Mouse (Mus musculus) heart, postnatal 4 days (tissue): Measurements from ENCODE around the gene Prtg. TPM values are rescaled to one million over a fixed set of nuclear protein-coding genes. Genes with fewer than 3 reads are reported as not detected.

Experiments used
- DNase-seq: peaks from one replicate; pipeline ENCODE4 v3.0.0; 2021
- total RNA-seq, 2 experiments: library from RNA; stranded (reverse); gene quantifications; 2 replicates each; pipeline ENCODE4 v1.2.3; 2021

The Prtg gene
- total RNA-seq, 2 experiments from 2014 or later = 0.36 to 0.57 TPM

DNA sequence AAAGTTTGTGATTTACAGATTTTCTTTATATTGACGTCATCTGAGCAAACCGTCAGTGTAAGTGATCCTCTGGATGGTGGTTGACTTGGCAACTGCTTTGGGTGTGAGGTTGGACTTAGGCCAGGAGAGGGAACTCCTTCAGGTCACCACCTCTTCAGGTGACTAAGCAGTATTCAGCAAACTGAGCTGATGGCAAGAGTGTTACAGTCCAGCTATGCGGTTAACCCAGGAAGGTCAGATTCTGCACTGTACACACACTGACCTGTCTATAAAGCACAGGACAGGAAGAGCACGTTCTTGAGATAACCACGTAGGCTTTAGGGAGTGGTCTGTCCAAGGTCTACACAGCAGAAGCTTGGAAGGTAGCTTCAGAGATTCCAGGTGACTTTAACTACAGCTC is 3.9 kb downstream of the Prtg start:
- DNase-seq = no peak

DNA sequence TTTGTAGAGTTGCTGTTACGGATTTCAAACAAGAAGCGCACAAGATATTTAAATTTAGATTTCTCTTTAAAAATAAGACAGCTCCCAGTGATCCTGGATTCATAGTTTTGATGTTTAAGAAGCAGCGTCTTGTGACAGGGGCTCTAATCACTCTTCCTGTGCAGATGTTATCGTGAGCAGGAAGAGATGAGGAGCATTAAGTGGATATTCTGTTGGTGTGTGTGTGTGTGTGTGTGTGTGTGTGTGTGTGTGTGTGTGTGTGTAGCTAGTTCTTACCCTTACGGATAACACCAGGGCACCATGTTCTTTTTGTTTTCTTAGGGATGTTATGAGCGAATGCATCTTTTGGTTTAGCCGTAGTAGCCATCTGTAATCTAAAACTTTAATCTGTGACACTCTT is 5.4 kb downstream of the Prtg start:
- DNase-seq = no peak

GRCm38 (mm10) chr9:72812594-72813570 is 6.2 kb downstream of the Prtg start:
- DNase-seq = no peak

GRCm38 (mm10) chr9:72825511-72825910 is 18.8 kb downstream of the Prtg start:
- DNase-seq = no peak

- no peak for DNase-seq
These were observed 19.3 kb downstream of the Prtg start for GRCm38 (mm10) chr9:72825976-72826375.

- no peak for DNase-seq
These were observed 22.1 kb downstream of the Prtg start for GRCm38 (mm10) chr9:72828616-72829257.

DNA sequence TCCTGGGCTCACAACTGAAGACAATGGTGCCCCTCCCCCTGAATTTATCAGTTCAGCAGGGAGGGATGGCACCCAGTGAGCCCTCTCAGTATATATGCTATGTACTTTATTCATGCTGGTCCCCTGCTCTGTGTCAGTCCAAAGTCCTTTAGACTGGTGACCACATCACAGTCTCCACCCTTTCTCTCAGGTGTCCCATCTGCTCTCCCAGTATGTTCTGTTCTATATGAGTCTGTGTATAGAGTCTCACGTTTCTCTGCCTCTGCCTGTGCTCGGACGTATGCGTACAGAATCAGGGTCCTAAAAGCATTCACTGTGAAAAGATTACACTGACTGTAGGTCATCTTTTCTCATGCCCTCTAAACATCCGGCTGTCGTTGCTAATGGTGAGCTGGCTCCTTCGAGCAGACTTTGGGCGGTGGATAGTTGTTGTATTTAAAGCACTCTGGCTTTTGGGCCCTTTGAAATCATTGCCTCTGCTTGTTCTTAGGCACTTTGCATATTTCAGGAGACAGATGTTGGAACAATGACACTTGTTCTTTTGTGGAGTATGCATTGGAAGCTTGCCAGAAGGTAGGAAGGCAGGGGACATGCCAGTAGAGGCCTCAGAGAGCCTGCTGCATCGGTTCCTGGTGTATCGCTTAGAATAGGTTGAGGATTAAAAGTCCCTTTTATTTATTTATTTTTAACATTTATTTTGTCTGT is 27.5 kb downstream of the Prtg start:
- no peak for DNase-seq

- no peak for DNase-seq
These were observed 28.3 kb downstream of the Prtg start for GRCm38 (mm10) chr9:72835007-72835406.

- no peak for DNase-seq
These were observed 30.2 kb downstream of the Prtg start for GRCm38 (mm10) chr9:72836708-72837495.

DNA sequence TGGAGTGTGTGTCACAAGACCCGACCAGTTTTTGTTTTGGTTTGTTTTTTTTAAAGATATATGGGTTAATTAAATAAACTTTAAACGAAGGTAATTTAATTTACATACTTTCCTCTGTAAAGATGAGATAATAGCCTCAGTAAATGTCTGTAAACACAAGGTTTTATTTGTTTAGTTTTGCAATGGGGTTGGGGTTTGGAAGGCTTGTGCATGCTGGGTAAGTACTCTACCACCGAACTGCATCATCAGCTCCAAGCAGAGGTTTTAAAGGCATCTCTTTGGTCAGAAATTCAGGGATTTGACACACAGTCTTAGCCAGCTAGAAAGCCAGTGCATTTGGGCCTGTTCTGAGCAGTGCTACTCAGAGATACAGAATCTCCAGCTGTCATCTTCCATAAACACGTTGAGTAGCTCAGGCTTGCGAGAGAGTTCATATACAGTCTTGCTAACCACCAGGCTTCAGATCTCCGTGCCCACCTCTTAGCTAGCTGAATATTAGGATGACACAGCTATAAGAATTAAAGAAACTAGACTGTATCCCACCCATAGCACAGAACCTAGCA is 31.0 kb downstream of the Prtg start:
- no peak for DNase-seq

DNA sequence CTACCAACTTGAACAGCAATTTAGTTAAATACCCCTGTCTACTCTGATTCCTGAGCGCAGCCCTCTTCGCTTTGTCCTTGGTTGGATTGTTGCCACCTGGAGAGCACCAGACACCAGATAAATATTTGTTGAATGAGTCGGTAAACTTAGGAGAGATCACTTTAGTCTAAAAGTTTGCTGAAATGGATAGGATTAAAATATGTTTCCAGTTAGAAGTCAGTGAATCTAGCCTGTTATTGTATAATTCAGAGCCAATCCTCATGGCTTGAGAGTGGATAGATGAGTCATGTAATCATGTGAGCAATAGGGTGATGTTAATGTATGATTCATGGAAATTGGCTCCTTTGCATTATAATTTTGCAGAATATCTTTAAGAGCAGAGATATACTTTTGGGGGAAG is 31.6 kb downstream of the Prtg start:
- DNase-seq = no peak

- DNase-seq = no peak
These were observed 32.8 kb downstream of the Prtg start for GRCm38 (mm10) chr9:72839346-72839990.

DNA sequence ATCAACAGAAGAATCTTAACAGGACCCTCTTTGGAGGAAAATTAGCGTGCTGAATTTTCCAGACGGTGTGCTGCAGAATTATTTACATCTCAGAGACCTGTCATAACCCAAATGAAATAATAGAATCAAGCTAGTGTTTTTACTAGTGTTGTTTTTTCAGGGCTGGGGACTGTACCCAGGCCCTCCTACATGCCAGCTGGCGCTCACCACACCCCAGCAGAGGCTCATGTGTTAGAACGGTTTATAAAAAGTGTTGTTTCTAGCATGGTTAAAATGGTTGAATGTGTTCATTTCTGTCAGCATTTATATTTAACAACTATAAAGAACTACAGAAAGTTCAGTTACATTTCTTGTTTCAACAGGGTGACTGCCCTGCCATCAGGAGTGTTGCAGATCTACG is 37.8 kb downstream of the Prtg start:
- no peak for DNase-seq

DNA sequence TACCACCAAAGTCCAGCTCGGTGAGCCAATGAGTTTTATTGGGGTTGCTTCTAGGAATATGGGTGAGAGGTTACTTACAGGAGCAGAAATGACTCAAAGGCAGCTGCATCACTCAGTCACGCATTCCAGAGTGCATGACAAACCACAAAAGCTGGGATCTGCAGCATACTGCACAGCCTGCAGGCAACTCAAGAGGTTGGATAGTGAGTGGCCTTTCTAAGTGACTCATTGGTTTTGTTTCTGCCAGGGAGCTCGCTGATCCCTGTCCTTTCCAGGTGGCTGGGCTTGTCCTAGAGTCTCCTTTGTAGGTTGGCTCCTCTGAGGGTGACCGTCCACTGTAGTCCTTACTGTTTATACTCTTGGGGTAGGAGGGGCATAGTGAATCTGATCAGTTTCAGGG is 39.5 kb downstream of the Prtg start:
- DNase-seq = no peak

DNA sequence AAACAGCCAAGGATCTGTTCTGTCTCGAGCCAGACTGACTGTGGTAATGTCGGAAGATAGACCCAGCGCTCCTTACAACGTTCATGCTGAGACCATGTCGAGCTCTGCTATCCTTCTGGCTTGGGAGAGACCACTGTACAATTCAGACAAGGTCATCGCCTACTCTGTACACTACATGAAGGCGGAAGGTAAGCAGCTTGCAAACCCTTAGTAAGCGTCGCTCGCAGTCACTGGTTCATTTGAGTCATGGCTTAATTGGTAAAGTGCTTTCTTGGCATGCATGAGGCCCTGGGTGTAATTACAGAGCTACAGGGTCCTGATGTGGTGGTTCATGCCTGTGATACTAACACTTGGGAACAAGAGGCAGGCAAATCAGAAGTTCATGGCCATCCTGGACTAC is 44.9 kb downstream of the Prtg start:
- DNase-seq = no peak

GRCm38 (mm10) chr9:72851979-72852378 is 45.3 kb downstream of the Prtg start:
- DNase-seq = no peak

GRCm38 (mm10) chr9:72853681-72854190 is 47.1 kb downstream of the Prtg start:
- DNase-seq = no peak

DNA sequence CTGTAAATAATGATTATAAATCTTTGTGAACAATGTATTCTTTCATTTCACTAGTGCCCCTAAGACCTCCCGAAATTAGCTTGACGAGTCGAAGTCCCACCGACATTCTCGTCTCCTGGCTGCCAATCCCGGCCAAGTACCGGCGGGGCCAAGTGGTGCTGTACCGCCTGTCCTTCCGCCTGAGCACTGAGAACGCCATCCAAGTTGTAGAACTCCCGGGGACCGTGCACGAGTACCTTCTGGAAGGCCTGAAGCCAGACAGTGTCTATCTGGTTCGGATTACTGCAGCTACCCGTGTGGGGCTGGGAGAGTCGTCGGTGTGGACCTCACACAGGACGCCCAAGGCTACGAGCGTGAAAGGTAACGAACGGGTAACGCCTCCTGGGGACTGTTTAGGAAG is 50.0 kb downstream of the Prtg start:
- DNase-seq = no peak

DNA sequence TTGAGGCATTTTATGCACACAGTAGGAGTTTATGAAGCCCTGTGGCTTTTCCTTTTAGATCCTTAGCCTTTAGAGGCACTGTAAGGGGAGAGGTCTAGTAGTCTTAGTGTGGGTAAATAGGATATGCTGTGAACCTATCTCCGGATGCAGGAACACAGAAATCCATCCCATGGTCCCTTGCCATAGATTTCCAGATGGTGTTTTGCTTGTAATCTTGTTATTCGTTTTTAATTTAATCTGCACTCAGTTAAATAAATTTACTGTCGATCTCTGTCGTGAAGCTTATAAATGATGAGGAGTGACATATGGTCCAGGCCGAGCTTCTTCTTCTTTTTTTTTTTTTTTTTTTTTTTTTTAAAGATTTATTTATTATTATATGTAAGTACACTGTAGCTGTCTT is 54.1 kb downstream of the Prtg start:
- no peak for DNase-seq

- no peak for DNase-seq
These were observed 54.6 kb downstream of the Prtg start for GRCm38 (mm10) chr9:72861235-72861634.

DNA sequence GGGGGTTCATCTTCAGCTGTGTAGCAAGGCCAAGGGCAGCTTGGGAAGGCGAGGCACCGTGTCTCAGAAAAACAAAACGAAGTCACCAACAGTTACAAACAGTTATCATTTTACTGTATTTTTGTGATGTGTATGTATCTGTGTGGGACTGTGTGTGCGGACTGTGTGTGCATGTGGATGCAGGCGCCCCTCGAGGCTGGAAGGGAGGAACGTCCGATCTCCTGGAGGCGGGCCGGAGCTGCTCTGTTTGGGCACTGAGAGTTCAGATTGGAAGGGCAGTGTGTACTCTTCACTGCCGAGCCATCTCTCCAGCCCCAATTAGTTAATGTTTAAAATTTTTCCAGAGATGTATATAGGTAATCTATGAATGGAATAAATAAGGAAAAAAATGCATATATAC is 55.5 kb downstream of the Prtg start:
- no peak for DNase-seq
